Mouse (Mus musculus): ENCODE results near the gene Hist1h3c. TPM values are rescaled to one million over a fixed set of nuclear protein-coding genes. Genes with fewer than 3 reads are reported as not detected.
"Not testable (repeated sequence)": the region's sequence is repeated elsewhere in the genome, so short reads cannot be mapped to it uniquely, and the experiment has no call there.

The Hist1h3c gene
- polyA plus RNA-seq (2012; rRNA removed) = 1.2 and 2.9 TPM in 2 replicates

- peak; percentile 76 for DNase-seq
- peak within 1 kb of the TSS; percentile 77 for H3K4me3 ChIP-seq (replicated peaks; ENCODE audit: extremely low read depth, low read depth, low read length)
- TF ChIP-seq CTCF (IDR thresholded peaks at IDR 0.05; ENCODE audit: insufficient read depth, low read length) = no peak
- no peak for TF ChIP-seq POLR2A (IDR thresholded peaks at IDR 0.05; ENCODE audit: borderline replicate concordance, extremely low read depth, low read depth, low read length)
- 2% methylated on average over 25 of the region's 28 CpGs for WGBS
- H3K4me1 ChIP-seq (ENCODE audit: control insufficient read depth, insufficient read depth, low read length) = peaks cover 7% of the 10 kb centered on the region
Observed at GRCm38 (mm10) chr13:23745381-23746161, at the start of gene Hist1h3c. TSS of gene Hist1h3c (minus strand) at chr13:23745602.

- no peak for DNase-seq
- no peaks in the 10 kb centered on the region for H3K4me1 ChIP-seq (ENCODE audit: control insufficient read depth, insufficient read depth, low read length)
- WGBS = 28% methylated on average over 2 of the region's 2 CpGs
- H3K4me3 ChIP-seq (replicated peaks; ENCODE audit: extremely low read depth, low read depth, low read length) = no peak overlapping the region
- TF ChIP-seq POLR2A (IDR thresholded peaks at IDR 0.05; ENCODE audit: borderline replicate concordance, extremely low read depth, low read depth, low read length) (no peak), CTCF (IDR thresholded peaks at IDR 0.05; ENCODE audit: insufficient read depth, low read length) (peak; percentile 37; the same call in 1 of the 2 replicates)
Observed at GRCm38 (mm10) chr13:23792520-23792919, 47.1 kb upstream of the Hist1h3c start.

- H3K4me3 ChIP-seq (replicated peaks; ENCODE audit: extremely low read depth, low read depth, low read length) = no peak overlapping the region
Observed at GRCm38 (mm10) chr13:23779025-23779424, 33.6 kb upstream of the Hist1h3c start.

GRCm38 (mm10) chr13:23778339-23778738 is 32.9 kb upstream of the Hist1h3c start:
- Histone ChIP-seq H3K4me3 (replicated peaks; ENCODE audit: extremely low read depth, low read depth, low read length) (no peak overlapping the region), H3K4me1 (ENCODE audit: control insufficient read depth, insufficient read depth, low read length) (no peaks in the 10 kb centered on the region)
- no peak for TF ChIP-seq CTCF (IDR thresholded peaks at IDR 0.05; ENCODE audit: insufficient read depth, low read length)
- TF ChIP-seq POLR2A (IDR thresholded peaks at IDR 0.05; ENCODE audit: borderline replicate concordance, extremely low read depth, low read depth, low read length) = no peak
- WGBS = 89% methylated on average over 7 of the region's 7 CpGs
- DNase-seq = no peak

More at GRCm38 (mm10) chr13:23779025-23779424, 33.6 kb upstream of the Hist1h3c start:
- H3K4me1 ChIP-seq (ENCODE audit: control insufficient read depth, insufficient read depth, low read length) = no peaks in the 10 kb centered on the region
- 72% methylated on average over 4 of the region's 4 CpGs for WGBS
- no peak for TF ChIP-seq CTCF (IDR thresholded peaks at IDR 0.05; ENCODE audit: insufficient read depth, low read length)
- TF ChIP-seq POLR2A (IDR thresholded peaks at IDR 0.05; ENCODE audit: borderline replicate concordance, extremely low read depth, low read depth, low read length) = no peak
- DNase-seq = no peak

- DNase-seq = no peak
- TF ChIP-seq POLR2A (IDR thresholded peaks at IDR 0.05; ENCODE audit: borderline replicate concordance, extremely low read depth, low read depth, low read length) = no peak
- TF ChIP-seq CTCF (IDR thresholded peaks at IDR 0.05; ENCODE audit: insufficient read depth, low read length) = no peak
Observed at GRCm38 (mm10) chr13:23772561-23773313, 27.3 kb upstream of the Hist1h3c start.

GRCm38 (mm10) chr13:23769613-23770012 is 24.2 kb upstream of the Hist1h3c start, which contains the start of gene Trim38:
TSS of gene Trim38 (plus strand) at chr13:23769913.
- not testable (repeated sequence) for H3K4me3 ChIP-seq (replicated peaks; ENCODE audit: extremely low read depth, low read depth, low read length); DNase-seq; H3K4me1 ChIP-seq (ENCODE audit: control insufficient read depth, insufficient read depth, low read length)
- WGBS = 90% methylated on average over 2 of the region's 2 CpGs

More at GRCm38 (mm10) chr13:23772561-23773313, 27.3 kb upstream of the Hist1h3c start:
- H3K4me1 ChIP-seq (ENCODE audit: control insufficient read depth, insufficient read depth, low read length) = no peaks in the 10 kb centered on the region
- 28% methylated on average over 21 of the region's 21 CpGs for WGBS
- H3K4me3 ChIP-seq (replicated peaks; ENCODE audit: extremely low read depth, low read depth, low read length) = no peak overlapping the region

- H3K4me3 ChIP-seq (replicated peaks; ENCODE audit: extremely low read depth, low read depth, low read length) = no peak overlapping the region
- DNase-seq = no peak
- no peak for TF ChIP-seq POLR2A (IDR thresholded peaks at IDR 0.05; ENCODE audit: borderline replicate concordance, extremely low read depth, low read depth, low read length)
- no peak for TF ChIP-seq CTCF (IDR thresholded peaks at IDR 0.05; ENCODE audit: insufficient read depth, low read length)
- no peaks in the 10 kb centered on the region for H3K4me1 ChIP-seq (ENCODE audit: control insufficient read depth, insufficient read depth, low read length)
- 38% methylated on average over 5 of the region's 5 CpGs for WGBS
Observed at GRCm38 (mm10) chr13:23768834-23769397, 23.5 kb upstream of the Hist1h3c start.

- no peak for DNase-seq
- Histone ChIP-seq H3K4me3 (replicated peaks; ENCODE audit: extremely low read depth, low read depth, low read length) (no peak overlapping the region), H3K4me1 (ENCODE audit: control insufficient read depth, insufficient read depth, low read length) (no peaks in the 10 kb centered on the region)
- TF ChIP-seq POLR2A (IDR thresholded peaks at IDR 0.05; ENCODE audit: borderline replicate concordance, extremely low read depth, low read depth, low read length) (no peak), CTCF (IDR thresholded peaks at IDR 0.05; ENCODE audit: insufficient read depth, low read length) (no peak)
Observed at GRCm38 (mm10) chr13:23766772-23767171, 21.4 kb upstream of the Hist1h3c start.

GRCm38 (mm10) chr13:23765172-23765513 is 19.7 kb upstream of the Hist1h3c start:
- TF ChIP-seq POLR2A (IDR thresholded peaks at IDR 0.05; ENCODE audit: borderline replicate concordance, extremely low read depth, low read depth, low read length) (no peak), CTCF (IDR thresholded peaks at IDR 0.05; ENCODE audit: insufficient read depth, low read length) (no peak)
- DNase-seq = no peak
- H3K4me3 ChIP-seq (replicated peaks; ENCODE audit: extremely low read depth, low read depth, low read length) = no peak overlapping the region
- peaks cover 2% of the 10 kb centered on the region; the same call in 1 of the 2 replicates for H3K4me1 ChIP-seq (ENCODE audit: control insufficient read depth, insufficient read depth, low read length)
- WGBS = 69% methylated on average over 1 of the region's 1 CpGs
